23 mouse cellular contexts compared by ENCODE assay signal in the genomic region with DNA sequence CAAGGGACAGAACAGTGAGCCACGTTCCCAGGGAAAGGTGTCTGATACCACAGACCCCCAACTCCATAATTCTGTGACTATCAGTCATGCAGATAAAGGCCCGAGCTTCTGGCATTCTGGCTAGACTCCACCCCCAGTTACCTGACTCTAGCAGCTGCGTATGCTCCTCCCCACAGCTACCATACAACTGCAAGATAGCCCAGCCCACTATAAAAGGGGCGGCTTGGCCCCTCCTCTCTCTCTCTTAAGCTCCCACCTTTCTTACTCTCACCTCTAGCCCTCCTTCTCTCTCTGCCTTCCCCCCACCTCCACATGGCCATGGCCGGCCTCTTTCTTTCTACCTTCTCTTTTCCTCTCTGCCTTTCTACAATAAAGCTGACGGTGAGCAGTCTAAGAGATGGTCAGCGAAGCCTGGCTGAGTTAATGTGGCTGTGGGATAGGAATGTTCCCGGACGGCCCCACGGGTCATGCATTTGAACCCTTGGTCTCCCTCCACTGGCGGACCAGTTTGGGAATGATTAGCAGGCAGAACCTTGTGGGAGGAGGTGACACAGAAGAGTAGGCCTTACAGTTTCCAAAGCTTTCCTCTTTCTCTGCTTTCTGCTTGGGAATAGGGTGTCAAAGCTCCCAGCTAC. TPM values are rescaled to one million over a fixed set of nuclear protein-coding genes. Genes with fewer than 3 reads are reported as not detected.
DNase-seq lines count a peak whose midpoint lies in the region; ATAC-seq and TF ChIP-seq lines count a peak whose summit lies in the region.
"Had no signal": no experiment of that assay in that cellular context is flagged by ENCODE, and none has a peak within 500 bp of the region (broad histone marks: within the 10 kb centered on the region; RNA-seq: fewer than 3 reads in every experiment).

No protein-coding gene starts in this region.

- no peak for TF ChIP-seq POLR2A in kidney, adult 2 months (IDR thresholded peaks at IDR 0.05; ENCODE audit: low read depth, low read length)

- H3K27me3 ChIP-seq in E14TG2a.4 (ENCODE audit: insufficient read depth, low read length): no peaks in the 10 kb centered on the region
- H3K27me3 ChIP-seq in kidney, adult 2 months (replicated peaks; ENCODE audit: control insufficient read depth, insufficient read depth, low read length): no peaks in the 10 kb centered on the region
- H3K27me3 ChIP-seq in lung, postnatal 0 days (replicated peaks; ENCODE audit: insufficient read depth, low read length): no peaks in the 10 kb centered on the region
- H3K27me3 ChIP-seq: hindbrain, embryonic 13.5 days; megakaryocyte, embryonic 14.5 days had no signal

- peak; percentile 80 for DNase-seq in ES-CJ7 (ENCODE audit: low read depth, low spot score)
- DNase-seq in kidney, adult 2 months: peak; percentile 84
- peak; percentile 66 for DNase-seq in kidney, postnatal 10 days
- DNase-seq in lung, postnatal 0 days (ENCODE audit: low spot score): no peak
- no peak for DNase-seq in left cerebral cortex, postnatal 25 days (ENCODE audit: low spot score in 2 of 2)
- DNase-seq in cerebellum, adult 11 months: no peak
- DNase-seq: adrenal gland, adult 8-10 months; cerebellum, postnatal 10 days; gastrocnemius, adult 2 months; lung, adult 18-20 months; right cerebral cortex, postnatal 25 days had no signal

- intact Hi-C loops in left cerebral cortex, postnatal 25 days (cut with DNase I): no loop called here

- ATAC-seq in lung, postnatal 0 days: no peak

- H3K27ac ChIP-seq in kidney, adult 2 months (ENCODE audit: insufficient read depth, low read depth, low read length): peak overlapping the region; percentile 98
- H3K27ac ChIP-seq in lung, postnatal 0 days (ENCODE audit: low read length): no peak overlapping the region
- H3K27ac ChIP-seq: gastrocnemius, adult 2 months; heart, embryonic 10.5 days; hindbrain, embryonic 13.5 days had no signal

- H3K4me1 ChIP-seq in E14TG2a.4 (replicated peaks; ENCODE audit: low read depth, low read length): peaks cover 9% of the 10 kb centered on the region
- peaks cover 3% of the 10 kb centered on the region; the same call in 1 of the 2 replicates for H3K4me1 ChIP-seq in kidney, adult 2 months (ENCODE audit: control insufficient read depth, insufficient read depth, low read length)
- H3K4me1 ChIP-seq in lung, postnatal 0 days (ENCODE audit: insufficient read depth, low read depth, low read length): no peaks in the 10 kb centered on the region
- H3K4me1 ChIP-seq: heart, embryonic 10.5 days; hindbrain, embryonic 13.5 days; megakaryocyte, embryonic 14.5 days had no signal

- H3K4me3 ChIP-seq in E14TG2a.4 (replicated peaks; ENCODE audit: low read length): peak overlapping the region; percentile 67
- H3K4me3 ChIP-seq in kidney, adult 2 months (ENCODE audit: insufficient read depth, low read depth, low read length): no peak overlapping the region
- H3K4me3 ChIP-seq in lung, postnatal 0 days (ENCODE audit: low read depth, low read length): no peak overlapping the region
- H3K4me3 ChIP-seq: gastrocnemius, adult 2 months; heart, embryonic 10.5 days; hindbrain, embryonic 13.5 days; megakaryocyte, embryonic 14.5 days had no signal

- no peak overlapping the region for H3K9ac ChIP-seq in lung, postnatal 0 days (replicated peaks; ENCODE audit: low read depth)
- H3K9ac ChIP-seq: hindbrain, embryonic 13.5 days had no signal

- no peak overlapping the region for H3K4me2 ChIP-seq in lung, postnatal 0 days (replicated peaks; ENCODE audit: low read depth, low read length)
- H3K4me2 ChIP-seq: hindbrain, embryonic 13.5 days; liver, embryonic 11.5 days had no signal

- TF ChIP-seq CTCF in E14TG2a.4 (conservative IDR thresholded peaks at IDR 0.05; ENCODE audit: low read length): no peak
- TF ChIP-seq CTCF in kidney, adult 2 months (conservative IDR thresholded peaks at IDR 0.05; ENCODE audit: insufficient read depth, insufficient read length, low read depth, low read length): no peak
- no peak for TF ChIP-seq CTCF in lung, postnatal 0 days (IDR thresholded peaks at IDR 0.05)

- TF ChIP-seq EP300 in lung, postnatal 0 days (IDR thresholded peaks at IDR 0.05): no peak

- WGBS in kidney, adult 2 months: 33% methylated on average over 11 of the region's 11 CpGs
- WGBS in lung, postnatal 0 days: 77% methylated on average over 11 of the region's 11 CpGs

- H3K9me3 ChIP-seq in E14TG2a.4 (ENCODE audit: low read length): no peaks in the 10 kb centered on the region
- no peaks in the 10 kb centered on the region for H3K9me3 ChIP-seq in lung, postnatal 0 days (ENCODE audit: low read length)
- H3K9me3 ChIP-seq: heart, embryonic 10.5 days; hindbrain, embryonic 13.5 days; megakaryocyte, embryonic 14.5 days had no signal

- H3K36me3 ChIP-seq in E14TG2a.4 (ENCODE audit: insufficient read depth, low read length): peaks cover 45% of the 10 kb centered on the region
- H3K36me3 ChIP-seq in kidney, adult 2 months (ENCODE audit: control insufficient read depth, insufficient read depth, low read length): peaks cover 4% of the 10 kb centered on the region
- peaks cover 11% of the 10 kb centered on the region for H3K36me3 ChIP-seq in lung, postnatal 0 days (ENCODE audit: insufficient read depth, low read length)

RNA-seq across cellular contexts. Expression of gene Eqtn, which starts 12.7 kb away (rescaled TPM):
- polyA plus RNA-seq in kidney, adult 2 months (2012; rRNA removed): 0.09 and 0.18 TPM in 2 replicates
- polyA plus RNA-seq in lung, postnatal 0 days (2015; fragmentation: Nextera tagmentation; extraction: Ambion mirVana): 0.13 TPM in 1 of 2 replicates, not detected in the other
- 1 to 10 TPM in 1 of 2 experiments, under 1 TPM in 1; 0.76 to 1.4 TPM for total RNA-seq in left cerebral cortex, postnatal 25 days (2021)
- total RNA-seq: MEL; midbrain, postnatal 0 days; neutrophil, adult 5-6 weeks had no signal
- polyA plus RNA-seq: embryonic facial prominence, embryonic 14.5 days; heart, embryonic 10.5 days; heart, postnatal 0 days; hindbrain, embryonic 13.5 days; intestine, embryonic 14.5 days; limb, embryonic 11.5 days; liver, embryonic 11.5 days had no signal

RNA-seq across cellular contexts. Expression of gene Mysm1, which starts 37.6 kb away (rescaled TPM):
- 3.4 and 4.4 TPM in 2 replicates for polyA plus RNA-seq in kidney, adult 2 months (2012; rRNA removed)
- polyA plus RNA-seq in lung, postnatal 0 days (2015; fragmentation: Nextera tagmentation; extraction: Ambion mirVana): 25.5 and 28.9 TPM in 2 replicates
- total RNA-seq in left cerebral cortex, postnatal 25 days (2021): 10 to 100 TPM; 33.3 to 37.6 TPM

Comparison
In these comparisons a context has a peak if more than half of its experiments do, and no peak if none do; other contexts are left out.
1. DNase-seq: peak in ES-CJ7 (single experiment), kidney, adult 2 months (single experiment) and kidney, postnatal 10 days (single experiment); none in lung, postnatal 0 days (single experiment), left cerebral cortex, postnatal 25 days (0 of 2) and cerebellum, adult 11 months (single experiment).